Mouse (Mus musculus) forebrain, embryonic 16.5 days (tissue): ENCODE results near the gene Hcar1. TPM values are rescaled to one million over a fixed set of nuclear protein-coding genes. Genes with fewer than 3 reads are reported as not detected.

Source experiments
- ATAC-seq: fragments of 200-750 bp; cut with Nextera tagmentation; 2 replicates; pipeline ENCODE4 v1.8.0; 2017; ENCODE audit warnings: mild to moderate bottlenecking, moderate library complexity
- H3K27ac ChIP-seq: fragments of 300-500 bp; sonication (generic); 2 replicates; pipeline ENCODE4 v1.5.1; 2014; ENCODE audit warnings: low read length, control low read depth
- H3K27me3 ChIP-seq: fragments of 300-500 bp; sonication (generic); replicated peaks from 2 replicates; pipeline ENCODE4 v1.6.1; 2014; ENCODE audit warnings: low read length; ENCODE audit not compliant: control insufficient read depth, insufficient read depth
- H3K36me3 ChIP-seq: fragments of 300-500 bp; sonication (generic); 2 replicates; pipeline ENCODE4 v1.6.1; 2014; ENCODE audit not compliant: control insufficient read depth, insufficient read depth
- H3K4me1 ChIP-seq: fragments of 300-500 bp; sonication (generic); replicated peaks from 2 replicates; pipeline ENCODE4 v1.6.1; 2014; ENCODE audit warnings: low read length; ENCODE audit not compliant: control insufficient read depth, insufficient read depth
- H3K4me2 ChIP-seq: fragments of 300-500 bp; sonication (generic); 2 replicates; pipeline ENCODE4 v1.6.1; 2014; ENCODE audit warnings: mild to moderate bottlenecking, low read length, control low read depth
- H3K4me3 ChIP-seq: fragments of 300-500 bp; sonication (generic); replicated peaks from 2 replicates; pipeline ENCODE4 v1.5.1; 2014; ENCODE audit warnings: mild to moderate bottlenecking, low read length, control low read depth
- H3K9ac ChIP-seq: fragments of 300-500 bp; sonication (generic); replicated peaks from 2 replicates; pipeline ENCODE4 v1.6.1; 2014; ENCODE audit warnings: low read depth, low read length, control low read depth
- H3K9me3 ChIP-seq: fragments of 300-500 bp; sonication (generic); 2 replicates; pipeline ENCODE4 v1.6.1; 2016; ENCODE audit warnings: low read length; ENCODE audit not compliant: control insufficient read depth
- WGBS: fragments of 180-500 bp; shearing (Covaris S2); extraction: QIAGEN DNeasy Blood & Tissue Kit; methylation state at CpG from one replicate; pipeline ENCODE4 v1.1.7; 2014; 5-methylcytosine and 5-hydroxymethylcytosine counted together
- polyA plus RNA-seq: library from polyadenylated mRNA; unstranded; fragments of >200 nt; fragmentation: Nextera tagmentation; extraction: Ambion mirVana; gene quantifications from 2 replicates; pipeline ENCODE4 v1.2.1, GENCODE M21; 2015

Gene Hcar1
- polyA plus RNA-seq, 1 experiment from 2014 or later: 0.54 TPM

GRCm38 (mm10) chr5:123874177-123874576 lies 5.6 kb downstream of the Hcar1 start:
- no peak overlapping the region for H3K4me2 ChIP-seq
- H3K9ac ChIP-seq: no peak overlapping the region
- ATAC-seq: no peak
- 94% methylated on average over 5 of the region's 5 CpGs for WGBS
- no peaks in the 10 kb centered on the region for H3K4me1 ChIP-seq
- H3K27me3 ChIP-seq: no peaks in the 10 kb centered on the region
- H3K4me3 ChIP-seq: no peak overlapping the region
- no peaks in the 10 kb centered on the region for H3K9me3 ChIP-seq
- no peak overlapping the region for H3K27ac ChIP-seq
- H3K36me3 ChIP-seq: no peaks in the 10 kb centered on the region

- no peak for ATAC-seq
- no peak overlapping the region for H3K27ac ChIP-seq
- no peak overlapping the region for H3K4me3 ChIP-seq
- H3K4me1 ChIP-seq: no peaks in the 10 kb centered on the region
- H3K9me3 ChIP-seq: no peaks in the 10 kb centered on the region
- WGBS: 89% methylated on average over 4 of the region's 4 CpGs
- no peaks in the 10 kb centered on the region for H3K36me3 ChIP-seq
- H3K27me3 ChIP-seq: no peaks in the 10 kb centered on the region
- no peak overlapping the region for H3K4me2 ChIP-seq
- no peak overlapping the region for H3K9ac ChIP-seq
Observed at GRCm38 (mm10) chr5:123869615-123870014, 10.2 kb downstream of the Hcar1 start.

GRCm38 (mm10) chr5:123866457-123866856 lies 13.4 kb downstream of the Hcar1 start:
- H3K27ac ChIP-seq: no peak overlapping the region
- ATAC-seq: no peak
- no peaks in the 10 kb centered on the region for H3K9me3 ChIP-seq
- no peak overlapping the region for H3K4me2 ChIP-seq
- H3K27me3 ChIP-seq: no peaks in the 10 kb centered on the region
- H3K9ac ChIP-seq: no peak overlapping the region
- no peak overlapping the region for H3K4me3 ChIP-seq
- no peaks in the 10 kb centered on the region for H3K36me3 ChIP-seq
- 89% methylated on average over 4 of the region's 4 CpGs for WGBS
- H3K4me1 ChIP-seq: no peaks in the 10 kb centered on the region

- ATAC-seq: no peak
- WGBS: 86% methylated on average over 12 of the region's 12 CpGs
- H3K4me3 ChIP-seq: no peak within 1 kb of the TSS
Observed at GRCm38 (mm10) chr5:123865365-123865764, 14.5 kb downstream of the Hcar1 start, which contains the start of gene Hcar2. Hcar2 (minus strand) TSS chr5:123865499.

GRCm38 (mm10) chr5:123863934-123864333 lies 15.9 kb downstream of the Hcar1 start:
- Histone ChIP-seq H3K27ac (no peak overlapping the region), H3K9me3 (no peaks in the 10 kb centered on the region), H3K4me3 (no peak overlapping the region), H3K4me2 (no peak overlapping the region), H3K9ac (no peak overlapping the region), H3K27me3 (no peaks in the 10 kb centered on the region), H3K4me1 (no peaks in the 10 kb centered on the region), H3K36me3 (no peaks in the 10 kb centered on the region)
- ATAC-seq: no peak
- WGBS: 88% methylated on average over 14 of the region's 14 CpGs

More at GRCm38 (mm10) chr5:123865365-123865764, 14.5 kb downstream of the Hcar1 start, which contains the start of gene Hcar2:
- no peaks in the 10 kb centered on the region for H3K36me3 ChIP-seq
- no peak within 1 kb of the TSS for H3K27ac ChIP-seq
- H3K4me2 ChIP-seq: no peak within 1 kb of the TSS
- no peak within 1 kb of the TSS for H3K9ac ChIP-seq
- no peaks in the 10 kb centered on the region for H3K4me1 ChIP-seq
- no peaks in the 10 kb centered on the region for H3K27me3 ChIP-seq
- no peaks in the 10 kb centered on the region for H3K9me3 ChIP-seq

GRCm38 (mm10) chr5:123862374-123863350 lies 17.2 kb downstream of the Hcar1 start:
- H3K4me2 ChIP-seq: no peak overlapping the region
- H3K4me3 ChIP-seq: no peak overlapping the region
- 84% methylated on average over 15 of the region's 15 CpGs for whole genome bisulfite sequencing
- no peak overlapping the region for H3K27ac ChIP-seq
- H3K9me3 ChIP-seq: no peaks in the 10 kb centered on the region
- ATAC-seq: no peak
- H3K9ac ChIP-seq: no peak overlapping the region
- H3K36me3 ChIP-seq: no peaks in the 10 kb centered on the region
- H3K4me1 ChIP-seq: no peaks in the 10 kb centered on the region
- no peaks in the 10 kb centered on the region for H3K27me3 ChIP-seq

GRCm38 (mm10) chr5:123858798-123859197 lies 21.0 kb downstream of the Hcar1 start:
- 88% methylated on average over 11 of the region's 11 CpGs for WGBS
- Histone ChIP-seq H3K27ac (no peak overlapping the region), H3K27me3 (no peaks in the 10 kb centered on the region), H3K4me2 (no peak overlapping the region), H3K9ac (no peak overlapping the region), H3K9me3 (no peaks in the 10 kb centered on the region), H3K36me3 (no peaks in the 10 kb centered on the region), H3K4me3 (no peak overlapping the region), H3K4me1 (no peaks in the 10 kb centered on the region)
- no peak for ATAC-seq

GRCm38 (mm10) chr5:123854511-123854910 lies 25.3 kb downstream of the Hcar1 start:
- no peak overlapping the region for H3K4me3 ChIP-seq
- ATAC-seq: no peak
- no peaks in the 10 kb centered on the region for H3K36me3 ChIP-seq
- H3K27me3 ChIP-seq: no peaks in the 10 kb centered on the region
- H3K27ac ChIP-seq: no peak overlapping the region
- H3K9me3 ChIP-seq: no peaks in the 10 kb centered on the region
- WGBS: 87% methylated on average over 9 of the region's 9 CpGs
- H3K9ac ChIP-seq: no peak overlapping the region
- no peaks in the 10 kb centered on the region for H3K4me1 ChIP-seq
- H3K4me2 ChIP-seq: no peak overlapping the region

- ATAC-seq: no peak
- Histone ChIP-seq H3K9me3 (no peaks in the 10 kb centered on the region), H3K4me2 (no peak overlapping the region), H3K36me3 (no peaks in the 10 kb centered on the region), H3K27ac (no peak overlapping the region), H3K27me3 (no peaks in the 10 kb centered on the region), H3K9ac (no peak overlapping the region), H3K4me3 (no peak overlapping the region), H3K4me1 (no peaks in the 10 kb centered on the region)
- WGBS: 88% methylated on average over 11 of the region's 11 CpGs
Observed at GRCm38 (mm10) chr5:123853877-123854504, 25.8 kb downstream of the Hcar1 start.
